Mouse (Mus musculus) olfactory bulb, adult 2 months (tissue): ENCODE results near the gene Olfr1224-ps1. TPM values are rescaled to one million over a fixed set of nuclear protein-coding genes. Genes with fewer than 3 reads are reported as not detected.

ENCODE experiments used
- H3K27ac ChIP-seq: fragments of 200-500 bp; 2 replicates; pipeline ENCODE4 v1.5.1; 2012; ENCODE audit warnings: low read depth, low read length; ENCODE audit not compliant: insufficient read depth
- H3K4me1 ChIP-seq: fragments of 200-500 bp; 2 replicates; pipeline ENCODE4 v1.6.1; 2012; ENCODE audit warnings: low read length; ENCODE audit not compliant: control insufficient read depth, insufficient read depth
- H3K4me3 ChIP-seq: fragments of 200-500 bp; 2 replicates; pipeline ENCODE4 v1.5.1; 2012; ENCODE audit warnings: mild to moderate bottlenecking, low read depth, low read length, moderate library complexity; ENCODE audit not compliant: insufficient read depth
- CTCF ChIP-seq: fragments of 200-500 bp; IDR thresholded peaks from 2 replicates; pipeline ENCODE4 v1.5.1; 2012; ENCODE audit warnings: low read depth, mild to moderate bottlenecking, low read length, moderate library complexity; ENCODE audit not compliant: insufficient read depth
- POLR2A ChIP-seq: fragments of 200-500 bp; IDR thresholded peaks from 2 replicates; pipeline ENCODE4 v1.6.1; 2012; ENCODE audit warnings: mild to moderate bottlenecking, low read depth, low read length, moderate library complexity; ENCODE audit not compliant: insufficient read depth
- polyA plus RNA-seq: library from polyadenylated mRNA; stranded (reverse); fragments of >200 nt; gene quantifications from 2 replicates; pipeline ENCODE4 v1.2.4, GENCODE M21; 2012; ENCODE audit warnings: low replicate concordance; ENCODE audit not compliant: missing spikeins, insufficient read depth, insufficient read length

Olfr1224-ps1 gene
- polyA plus RNA-seq, 1 experiment: not detected

GRCm38 (mm10) chr2:89105651-89106050 lies 58.2 kb downstream of the Olfr1224-ps1 start:
- Histone ChIP-seq H3K27ac (no peak overlapping the region), H3K4me3 (no peak overlapping the region), H3K4me1 (no peaks in the 10 kb centered on the region)
- TF ChIP-seq CTCF (no peak), POLR2A (no peak)

Other genes starting within 250 kb of the Olfr1224-ps1 start
- not detected in 2 replicates for gene Olfr1209, start 248.9 kb downstream of the Olfr1224-ps1 start, polyA plus RNA-seq
- not detected in 2 replicates for gene Olfr1211, start 226.0 kb downstream of the Olfr1224-ps1 start, polyA plus RNA-seq
- gene Olfr1212, start 210.1 kb downstream of the Olfr1224-ps1 start, polyA plus RNA-seq: not detected in 2 replicates
- gene Gm13762, start 183.8 kb downstream of the Olfr1224-ps1 start, polyA plus RNA-seq: not detected in 2 replicates
- gene Olfr1214, start 171.4 kb downstream of the Olfr1224-ps1 start, polyA plus RNA-seq: not detected in 2 replicates
- not detected in 2 replicates for gene Olfr1215, start 157.1 kb downstream of the Olfr1224-ps1 start, polyA plus RNA-seq
- not detected in 2 replicates for gene Olfr1216, start 145.8 kb downstream of the Olfr1224-ps1 start, polyA plus RNA-seq
- not detected in 2 replicates for gene Olfr1217, start 132.0 kb downstream of the Olfr1224-ps1 start, polyA plus RNA-seq
- not detected in 2 replicates for gene Olfr1218, start 102.9 kb downstream of the Olfr1224-ps1 start, polyA plus RNA-seq
- gene Olfr1219, start 80.6 kb downstream of the Olfr1224-ps1 start, polyA plus RNA-seq: not detected in 2 replicates
- not detected in 2 replicates for gene Olfr1220, start 57.3 kb downstream of the Olfr1224-ps1 start, polyA plus RNA-seq
- gene Olfr1221, start 46.8 kb downstream of the Olfr1224-ps1 start, polyA plus RNA-seq: not detected in 2 replicates
- gene Olfr1222, start 31.0 kb downstream of the Olfr1224-ps1 start, polyA plus RNA-seq: not detected in 2 replicates
- not detected in 2 replicates for gene Olfr1223, start 12.5 kb downstream of the Olfr1224-ps1 start, polyA plus RNA-seq
- gene Olfr1225, start 10.6 kb upstream of the Olfr1224-ps1 start, polyA plus RNA-seq: not detected in 2 replicates
- not detected in 2 replicates for gene Olfr1226, start 36.0 kb upstream of the Olfr1224-ps1 start, polyA plus RNA-seq
- gene Olfr1228, start 90.0 kb upstream of the Olfr1224-ps1 start, polyA plus RNA-seq: not detected in 2 replicates
- not detected in 2 replicates for gene Olfr1229, start 123.9 kb upstream of the Olfr1224-ps1 start, polyA plus RNA-seq
- not detected in 2 replicates for gene Olfr1230, start 133.2 kb upstream of the Olfr1224-ps1 start, polyA plus RNA-seq
- gene Olfr1231, start 143.0 kb upstream of the Olfr1224-ps1 start, polyA plus RNA-seq: not detected in 2 replicates
- gene Olfr1232, start 165.6 kb upstream of the Olfr1224-ps1 start, polyA plus RNA-seq: not detected in 2 replicates
- gene Olfr1233, start 178.3 kb upstream of the Olfr1224-ps1 start, polyA plus RNA-seq: not detected in 2 replicates
- not detected in 2 replicates for gene Olfr1234, start 200.8 kb upstream of the Olfr1224-ps1 start, polyA plus RNA-seq
- gene Olfr1238, start 245.6 kb upstream of the Olfr1224-ps1 start, polyA plus RNA-seq: not detected in 2 replicates